Mouse (Mus musculus) right cerebral cortex, adult 18-20 months (tissue): ENCODE data around the gene Rars.
"Not testable (repeated sequence)": the region's sequence is repeated elsewhere in the genome, so short reads cannot be mapped to it uniquely, and the experiment has no call there.

Experiments used
- DNase-seq: peaks from one replicate; pipeline ENCODE4 v3.0.0; 2022; ENCODE audit warnings: mixed read lengths

Rars gene

GRCm38 (mm10) chr11:35834022-35834760, at the start of gene Rars:
Rars (minus strand) TSS chr11:35834506.
- DNase-seq, result peak; percentile 95

- no peak for DNase-seq
These were observed 48.5 kb upstream of the Rars start for GRCm38 (mm10) chr11:35882777-35883176.

GRCm38 (mm10) chr11:35878559-35878897, 44.2 kb upstream of the Rars start:
- no peak for DNase-seq

- no peak for DNase-seq
These were observed 43.6 kb upstream of the Rars start for GRCm38 (mm10) chr11:35877651-35878558.

GRCm38 (mm10) chr11:35873624-35874244, 39.4 kb upstream of the Rars start:
- no peak for DNase-seq

GRCm38 (mm10) chr11:35870961-35871360, 36.7 kb upstream of the Rars start:
- no peak for DNase-seq

GRCm38 (mm10) chr11:35866140-35866539, 31.8 kb upstream of the Rars start:
- DNase-seq, result no peak

GRCm38 (mm10) chr11:35864981-35865604, 30.8 kb upstream of the Rars start:
- DNase-seq, result peak; percentile 86

- peak; percentile 51 for DNase-seq
These were observed 29.3 kb upstream of the Rars start for GRCm38 (mm10) chr11:35863653-35864052.

GRCm38 (mm10) chr11:35857395-35858067, 23.2 kb upstream of the Rars start:
- no peak for DNase-seq

GRCm38 (mm10) chr11:35856359-35857040, 22.2 kb upstream of the Rars start:
- DNase-seq, result peak; percentile 48

GRCm38 (mm10) chr11:35855567-35855966, 21.3 kb upstream of the Rars start:
- DNase-seq, result no peak

- no peak for DNase-seq
These were observed 20.6 kb upstream of the Rars start for GRCm38 (mm10) chr11:35854941-35855340.

- no peak for DNase-seq
These were observed 19.3 kb upstream of the Rars start for GRCm38 (mm10) chr11:35853651-35854050.

GRCm38 (mm10) chr11:35852731-35853130, 18.4 kb upstream of the Rars start:
- DNase-seq, result no peak

- no peak for DNase-seq
These were observed 10.0 kb upstream of the Rars start for GRCm38 (mm10) chr11:35844299-35844698.

GRCm38 (mm10) chr11:35842560-35842959, 8.3 kb upstream of the Rars start:
- not testable (repeated sequence) for DNase-seq

GRCm38 (mm10) chr11:35841738-35842325, 7.5 kb upstream of the Rars start:
- no peak for DNase-seq

GRCm38 (mm10) chr11:35840806-35841205, 6.5 kb upstream of the Rars start:
- DNase-seq, result not testable (repeated sequence)

- DNase-seq, result no peak
These were observed 6.0 kb upstream of the Rars start for GRCm38 (mm10) chr11:35840282-35840681.
